Mouse (Mus musculus) adrenal gland, postnatal 14 days (tissue): ENCODE data around the gene Siae. TPM values are rescaled to one million over a fixed set of nuclear protein-coding genes. Genes with fewer than 3 reads are reported as not detected.
A peak's percentile ranks its signal among the peaks of the same experiment; 100 is the strongest.

ENCODE experiments used
- DNase-seq: peaks from one replicate; pipeline ENCODE4 v3.0.0; 2021; ENCODE audit warnings: mixed read lengths
- total RNA-seq: library from RNA; stranded (reverse); gene quantifications from 2 replicates; pipeline ENCODE4 v1.2.3, GENCODE M21; 2021

The Siae gene
- total RNA-seq, 1 experiment from 2014 or later: 14.7 TPM

GRCm38 (mm10) chr9:37572204-37572876, 16.8 kb downstream of the Siae start:
- DNase-seq: no peak

GRCm38 (mm10) chr9:37576436-37576930, 21.0 kb downstream of the Siae start:
- DNase-seq: peak; percentile 24

- DNase-seq: no peak
Observed at GRCm38 (mm10) chr9:37583594-37583993, 28.1 kb downstream of the Siae start.

DNA sequence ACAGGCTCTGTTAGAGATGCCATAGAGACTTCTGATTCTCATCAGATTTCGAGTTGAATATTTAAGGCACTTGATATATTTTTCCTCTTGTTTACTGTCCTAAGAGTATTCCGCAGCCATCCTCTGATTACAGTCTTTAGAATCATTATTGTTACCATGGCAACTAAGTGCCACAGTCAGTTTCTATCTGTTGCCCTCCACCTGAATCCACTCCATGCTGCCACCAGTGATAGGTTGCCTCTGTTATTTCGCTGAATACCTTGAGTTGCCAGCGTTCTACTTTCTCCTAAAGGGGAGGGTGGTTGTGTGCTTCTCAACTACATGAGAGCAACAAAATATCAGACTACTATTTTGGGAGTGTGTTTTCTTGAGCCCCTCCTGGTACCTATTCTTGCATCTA, 31.2 kb downstream of the Siae start:
- DNase-seq: no peak

GRCm38 (mm10) chr9:37590381-37590780, 34.9 kb downstream of the Siae start:
- no peak for DNase-seq

DNA sequence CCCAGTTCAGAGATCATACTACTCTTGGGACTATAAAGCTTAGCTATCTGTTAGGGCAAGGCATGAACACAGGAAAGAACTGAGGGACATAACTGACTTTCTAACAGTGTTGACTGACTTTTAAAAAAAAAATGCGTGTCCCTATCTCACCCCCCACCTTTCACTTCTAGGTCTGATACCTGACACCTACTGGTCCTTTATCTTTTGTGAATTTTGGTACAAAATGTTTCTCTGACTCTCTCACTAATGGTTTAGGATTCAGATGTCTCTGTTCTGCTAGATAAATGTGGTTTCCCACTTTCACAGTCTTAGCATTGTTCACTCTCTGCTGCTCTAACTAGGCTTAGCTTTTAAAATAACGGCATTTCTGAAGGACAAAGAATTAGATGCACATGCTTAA, 36.5 kb downstream of the Siae start:
- DNase-seq: no peak

DNA sequence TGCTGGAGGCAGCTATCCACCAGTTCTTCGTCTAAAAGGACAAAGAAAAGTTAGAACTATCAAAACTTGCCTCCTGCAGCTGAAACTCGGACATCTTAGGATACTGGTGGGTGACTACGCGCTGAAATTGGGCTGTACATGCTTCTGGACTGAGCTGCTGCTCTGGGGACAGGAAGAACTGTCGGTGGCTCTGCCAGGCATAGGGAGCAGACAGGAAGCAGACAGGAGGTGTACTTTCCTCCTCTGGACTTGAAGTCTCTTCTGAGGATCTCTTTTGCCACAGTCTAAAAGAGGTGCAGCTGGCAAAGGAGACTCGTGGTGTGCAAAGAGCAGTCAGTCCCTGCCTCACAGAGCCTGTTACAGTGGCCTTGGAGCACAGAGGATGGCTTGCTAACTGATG, 37.1 kb downstream of the Siae start:
- no peak for DNase-seq

DNA sequence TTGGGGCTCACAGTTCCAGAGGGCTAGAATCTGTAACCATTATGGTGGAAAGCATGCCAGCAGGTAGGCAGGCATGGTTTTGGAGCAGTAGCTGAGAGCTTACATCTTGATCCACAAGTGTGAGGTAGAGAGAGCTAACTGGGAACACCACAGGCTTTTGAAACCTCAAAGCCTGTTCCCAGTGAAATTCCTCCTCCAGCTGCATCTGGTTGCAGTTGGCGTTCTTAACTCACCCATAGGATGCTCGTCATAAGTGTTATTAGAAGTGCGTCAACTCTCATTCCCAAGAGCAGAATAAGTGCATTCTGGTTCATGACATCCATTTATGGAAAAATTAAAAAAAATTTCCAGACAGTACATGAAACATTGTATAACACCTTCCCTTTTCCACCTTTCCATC, 38.2 kb downstream of the Siae start:
- no peak for DNase-seq

DNA sequence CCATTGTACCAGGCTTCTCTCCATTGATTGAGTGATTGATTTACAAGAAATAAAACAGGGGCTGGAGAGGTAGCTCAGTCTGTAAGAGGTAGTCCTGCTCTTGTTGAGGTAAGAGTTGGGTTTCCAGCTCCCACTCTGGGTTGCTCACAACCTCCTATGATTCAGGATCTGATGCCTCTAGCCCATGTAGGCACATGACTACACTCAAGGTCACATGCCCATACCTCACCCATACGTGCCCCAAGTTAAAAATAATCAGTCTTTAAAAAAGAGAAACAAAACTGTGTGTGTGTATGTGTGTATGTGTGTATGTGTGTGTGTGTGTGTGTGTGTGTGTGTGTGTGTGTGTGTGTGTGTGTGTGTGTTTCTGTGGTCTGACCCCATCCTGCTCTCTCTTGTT, 40.1 kb downstream of the Siae start:
- DNase-seq: no peak

DNA sequence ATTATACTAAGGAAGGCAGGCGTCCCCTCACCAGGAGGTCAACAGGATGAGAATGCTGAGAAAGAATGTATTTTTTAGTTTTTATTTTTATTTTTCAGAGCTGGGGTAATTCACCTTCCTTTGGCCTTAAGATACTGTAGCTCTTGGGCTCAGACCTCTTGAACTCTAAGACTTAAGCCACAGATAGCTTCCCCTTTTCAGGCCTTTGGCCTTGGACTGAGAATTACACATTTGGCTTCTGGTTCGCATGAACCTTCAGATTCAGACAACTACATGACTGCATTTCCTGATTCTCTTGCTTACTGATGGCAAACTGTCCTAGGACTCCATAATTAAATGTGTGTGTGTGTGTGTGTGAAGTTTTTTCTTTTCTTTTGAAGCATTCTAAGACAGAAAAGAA, 43.1 kb downstream of the Siae start:
- DNase-seq: no peak

DNA sequence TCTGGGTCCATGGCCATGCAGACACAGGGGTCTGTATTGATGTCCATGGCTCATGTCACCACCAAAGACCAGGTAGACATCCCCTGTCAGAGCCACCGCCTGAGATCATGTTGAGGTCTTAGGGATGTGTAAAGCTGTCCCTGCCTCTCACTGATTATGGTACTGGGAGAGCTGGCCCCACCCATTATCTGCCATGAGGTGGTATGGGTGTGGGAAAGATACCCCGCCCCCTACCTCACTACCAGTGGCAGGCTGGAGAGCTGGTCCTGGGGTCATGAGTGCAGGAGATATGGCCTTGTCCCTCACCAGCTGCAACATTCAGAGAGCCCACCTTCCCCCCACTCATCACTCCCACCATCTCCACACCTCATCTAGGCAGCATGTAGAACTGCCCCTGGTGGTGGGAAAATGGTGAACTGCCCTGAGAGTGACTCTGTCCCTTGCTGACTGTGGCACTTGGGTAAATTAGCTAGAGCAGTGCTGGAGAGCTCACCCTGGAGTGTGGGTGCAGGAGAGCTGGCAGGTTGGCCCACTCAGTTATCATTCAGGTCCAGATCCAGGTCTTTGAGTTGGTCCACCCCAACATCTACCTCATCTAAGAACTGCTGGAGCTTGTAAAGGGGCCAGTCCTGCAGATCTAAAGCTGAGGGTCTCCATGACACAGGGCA, 45.2 kb downstream of the Siae start:
- DNase-seq: no peak

- DNase-seq: no peak
Observed at GRCm38 (mm10) chr9:37605089-37605488, 49.6 kb downstream of the Siae start.

DNA sequence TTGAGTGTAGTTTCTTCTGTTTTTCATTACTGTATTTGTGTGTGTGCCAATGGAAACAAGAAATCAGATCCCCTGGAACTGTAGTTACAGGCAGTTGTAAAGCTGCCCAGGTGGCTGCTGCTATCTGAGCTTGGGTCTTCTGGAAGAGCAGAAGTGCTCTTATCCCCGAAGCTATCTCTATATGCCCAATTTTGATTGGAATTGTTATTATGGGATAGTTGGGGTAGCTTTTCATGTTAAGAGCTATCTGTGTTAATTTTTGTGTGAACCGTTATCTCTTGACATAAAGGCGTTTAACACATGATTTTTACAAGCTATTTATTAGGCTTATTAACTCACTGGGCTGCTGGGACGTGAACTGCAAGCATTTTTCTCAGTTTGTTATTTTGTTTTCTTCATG, 54.1 kb downstream of the Siae start:
- DNase-seq: no peak

DNA sequence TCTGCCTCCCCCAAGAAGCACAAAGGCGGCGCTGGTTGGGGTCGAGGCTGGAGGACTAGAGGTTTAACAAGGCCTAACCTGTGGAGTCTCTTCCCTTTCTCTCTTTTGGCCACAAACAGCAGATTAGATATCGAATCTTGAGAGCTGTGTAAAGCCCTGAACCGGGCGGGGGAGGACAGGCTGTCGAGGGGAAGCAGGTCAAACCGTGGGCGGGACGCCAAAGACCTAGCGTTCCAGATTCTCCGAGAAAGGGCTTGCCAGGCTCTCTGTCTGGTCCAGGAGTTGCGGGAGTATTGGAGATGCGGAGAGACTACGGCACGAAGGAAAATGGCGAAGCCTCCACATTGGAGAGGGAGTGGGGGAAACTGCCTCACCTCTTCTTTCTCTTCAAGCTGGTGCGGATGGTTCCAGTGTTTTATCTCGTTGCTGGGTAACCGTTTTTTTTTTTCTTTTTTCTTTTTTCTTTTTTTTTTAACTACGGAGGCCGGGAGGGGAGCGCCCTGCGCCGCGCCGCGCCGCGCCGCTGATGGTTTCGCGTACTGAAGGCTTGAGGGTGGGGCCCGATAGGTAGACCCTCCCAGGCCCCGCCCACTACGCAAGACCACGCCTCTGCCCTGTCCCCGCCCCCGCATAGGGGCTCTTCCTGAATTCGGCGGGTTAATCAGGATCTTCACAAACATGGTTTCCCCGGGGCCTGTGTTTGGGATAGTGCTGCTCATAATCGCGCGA, 57.8 kb downstream of the Siae start, which contains the start of gene Spa17:
TSS of gene Spa17 (minus strand) at position 541 of the 729 bp plus-strand sequence.
- DNase-seq: peak; percentile 94

GRCm38 (mm10) chr9:37613911-37614280, 58.4 kb downstream of the Siae start:
- no peak for DNase-seq

- DNase-seq: no peak
Observed at GRCm38 (mm10) chr9:37614316-37614715, 58.8 kb downstream of the Siae start.

DNA sequence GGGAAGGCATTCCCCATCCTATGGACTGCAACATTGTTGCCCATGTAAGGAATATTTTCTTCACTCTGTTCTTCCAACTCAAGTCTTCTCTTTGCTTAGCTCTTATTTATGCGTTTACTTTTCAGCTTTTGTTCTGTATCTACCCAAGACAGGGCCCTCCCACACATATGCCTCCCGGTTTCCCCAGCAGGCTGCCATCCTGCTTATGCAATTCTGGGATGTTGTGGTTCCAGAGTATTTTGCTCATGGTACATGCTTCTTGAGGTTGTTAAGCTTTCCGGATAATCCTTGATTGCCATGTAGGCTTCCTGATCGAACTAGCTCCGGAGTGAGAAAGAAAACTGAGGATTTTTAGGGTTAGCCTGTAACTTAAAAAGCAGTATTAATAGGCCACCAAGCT, 59.7 kb downstream of the Siae start:
- no peak for DNase-seq

DNA sequence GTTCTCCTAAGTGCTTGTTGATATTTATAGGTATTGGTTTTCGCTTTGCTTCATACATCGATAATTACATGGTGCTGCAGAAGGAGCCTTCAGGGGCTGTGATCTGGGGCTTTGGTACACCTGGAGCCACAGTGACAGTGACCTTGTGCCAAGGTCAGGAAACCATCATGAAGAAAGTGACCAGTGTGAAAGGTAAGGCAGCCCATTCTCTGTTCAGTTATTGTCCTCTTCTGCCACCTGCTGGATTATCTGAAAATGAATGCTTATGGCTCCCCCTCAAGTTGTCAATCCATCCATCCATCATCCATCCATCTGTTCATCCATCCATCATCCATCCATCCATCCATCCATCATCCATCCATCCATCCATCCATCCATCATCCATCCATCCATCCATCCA, 61.3 kb downstream of the Siae start:
- DNase-seq: peak; percentile 10

GRCm38 (mm10) chr9:37621290-37621689, 65.8 kb downstream of the Siae start:
- no peak for DNase-seq

DNA sequence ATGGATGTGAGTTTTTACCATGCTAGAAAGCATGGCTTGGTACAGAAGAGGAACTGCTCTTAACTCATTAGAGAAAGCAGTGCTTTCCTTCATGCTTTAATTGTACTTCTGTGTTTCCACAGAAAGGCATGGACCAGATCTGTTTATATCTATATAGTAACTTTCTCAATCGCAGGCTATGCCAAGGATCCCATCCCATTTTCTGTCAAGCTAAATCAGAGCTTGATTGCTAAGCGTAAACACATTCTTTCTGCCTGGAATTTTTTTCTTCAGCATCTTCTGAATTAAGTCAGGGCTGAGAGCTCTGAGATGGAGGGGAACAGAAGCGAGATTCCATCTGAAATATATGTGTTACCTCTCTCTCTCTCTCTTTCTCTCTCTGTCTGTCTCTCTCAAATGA, 68.5 kb downstream of the Siae start:
- DNase-seq: no peak

GRCm38 (mm10) chr9:37624502-37624901, 69.0 kb downstream of the Siae start:
- no peak for DNase-seq

DNA sequence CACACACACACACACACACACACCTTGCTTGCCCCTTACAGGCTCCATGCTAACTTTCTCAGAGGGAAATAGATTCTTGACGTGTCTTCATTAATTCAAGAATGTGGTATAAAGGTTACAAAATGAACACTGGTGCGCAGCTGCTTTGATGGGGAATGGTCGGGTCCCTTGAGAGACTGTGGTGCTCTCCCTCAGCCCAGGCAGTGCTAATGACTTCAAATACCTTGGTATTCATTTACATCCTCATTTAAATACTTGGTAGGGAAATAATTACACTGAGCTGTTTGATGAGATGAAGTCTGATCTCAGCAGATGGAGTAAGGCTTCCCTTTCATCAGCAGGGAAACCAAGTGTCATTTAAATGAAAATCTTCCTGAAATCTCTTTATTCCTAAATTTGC, 69.6 kb downstream of the Siae start:
- DNase-seq: no peak

DNA sequence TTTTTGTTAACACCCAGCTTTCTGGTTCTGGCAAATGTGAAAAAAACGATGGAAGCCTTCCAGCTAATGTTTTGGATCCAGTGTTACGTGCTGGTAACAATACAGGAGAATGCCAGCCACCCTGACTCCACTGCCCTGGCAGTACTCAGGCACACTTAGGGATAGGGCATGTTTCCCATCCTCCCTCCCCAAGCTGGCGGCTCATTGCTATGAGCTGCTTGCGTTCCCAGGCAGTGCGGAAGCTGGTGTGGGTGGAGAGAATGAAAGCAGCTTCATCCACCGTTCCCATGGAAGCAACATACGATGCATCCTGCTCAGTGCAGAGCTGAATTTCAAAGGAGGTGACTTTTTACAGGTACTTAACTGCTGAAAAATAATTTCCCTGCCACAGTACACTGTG, 70.1 kb downstream of the Siae start:
- DNase-seq: peak; percentile 14
